Mouse (Mus musculus) lung, postnatal 36 days (tissue): ENCODE data around the gene Tspan17.

Source experiments
- DNase-seq: peaks from one replicate; pipeline ENCODE4 v3.0.0; 2022; ENCODE audit warnings: mixed read lengths

Gene Tspan17

GRCm38 (mm10) chr13:54788740-54789560 lies at the start of gene Tspan17:
Gene Tspan17 (plus strand): TSS chr13:54789377.
- peak; percentile 99 for DNase-seq

- no peak for DNase-seq
These were observed 43.1 kb upstream of the Tspan17 start for GRCm38 (mm10) chr13:54746110-54746509.

- DNase-seq: no peak
These were observed 42.3 kb upstream of the Tspan17 start for GRCm38 (mm10) chr13:54746896-54747295.

GRCm38 (mm10) chr13:54748190-54748589 lies 41.0 kb upstream of the Tspan17 start:
- DNase-seq: no peak

GRCm38 (mm10) chr13:54748721-54749060 lies 40.5 kb upstream of the Tspan17 start:
- DNase-seq: no peak

GRCm38 (mm10) chr13:54749061-54749863 lies 39.9 kb upstream of the Tspan17 start:
- DNase-seq: no peak

- DNase-seq: no peak
These were observed 39.2 kb upstream of the Tspan17 start, which contains the start of gene Gprin1 for GRCm38 (mm10) chr13:54749864-54750411. Gene Gprin1 (minus strand): TSS chr13:54749874.

GRCm38 (mm10) chr13:54750699-54751098 lies 38.5 kb upstream of the Tspan17 start:
- DNase-seq: no peak

GRCm38 (mm10) chr13:54752656-54753055 lies 36.5 kb upstream of the Tspan17 start:
- DNase-seq: no peak

- DNase-seq: no peak
These were observed 35.4 kb upstream of the Tspan17 start for GRCm38 (mm10) chr13:54753733-54754132.

- no peak for DNase-seq
These were observed 34.8 kb upstream of the Tspan17 start for GRCm38 (mm10) chr13:54754169-54755080.

GRCm38 (mm10) chr13:54755201-54755830 lies 33.9 kb upstream of the Tspan17 start:
- DNase-seq: no peak

GRCm38 (mm10) chr13:54756156-54756712 lies 32.9 kb upstream of the Tspan17 start:
- no peak for DNase-seq

- no peak for DNase-seq
These were observed 31.9 kb upstream of the Tspan17 start for GRCm38 (mm10) chr13:54757093-54757830.

- DNase-seq: peak; percentile 71
These were observed 31.0 kb upstream of the Tspan17 start for GRCm38 (mm10) chr13:54758045-54758755.

- no peak for DNase-seq
These were observed 30.3 kb upstream of the Tspan17 start for GRCm38 (mm10) chr13:54758756-54759470.

GRCm38 (mm10) chr13:54759496-54759895 lies 29.7 kb upstream of the Tspan17 start:
- DNase-seq: no peak

- DNase-seq: no peak
These were observed 28.9 kb upstream of the Tspan17 start for GRCm38 (mm10) chr13:54760164-54760795.

- no peak for DNase-seq
These were observed 28.3 kb upstream of the Tspan17 start for GRCm38 (mm10) chr13:54760906-54761305.
